Mouse (Mus musculus) hindbrain, embryonic 14.5 days (tissue): ENCODE measurements around the gene Ccl17. TPM values are rescaled to one million over a fixed set of nuclear protein-coding genes. Genes with fewer than 3 reads are reported as not detected.

Experiments
- ATAC-seq: fragments of 200-750 bp; cut with Nextera tagmentation; 2 replicates; pipeline ENCODE4 v1.8.0; 2017; ENCODE audit warnings: moderate number of reproducible peaks, mild to moderate bottlenecking, moderate TSS enrichment, moderate library complexity; ENCODE audit not compliant: low FRiP score
- DNase-seq: peaks from one replicate; pipeline ENCODE4 v3.0.0-alpha.2; 2015; ENCODE audit warnings: low spot score
- H3K27ac ChIP-seq: fragments of 300-500 bp; sonication (generic); 2 replicates; pipeline ENCODE4 v1.5.1; 2014; ENCODE audit warnings: mild to moderate bottlenecking, moderate library complexity
- H3K27me3 ChIP-seq: fragments of 300-500 bp; sonication (generic); 2 replicates; pipeline ENCODE4 v1.6.1; 2014; ENCODE audit warnings: mild to moderate bottlenecking, low read length, mixed read lengths; ENCODE audit not compliant: control insufficient read depth, insufficient read depth
- H3K36me3 ChIP-seq: fragments of 300-500 bp; sonication (generic); replicated peaks from 2 replicates; pipeline ENCODE4 v1.6.1; 2014; ENCODE audit not compliant: control insufficient read depth, insufficient read depth
- H3K4me1 ChIP-seq: fragments of 300-500 bp; sonication (generic); replicated peaks from 2 replicates; pipeline ENCODE4 v1.6.1; 2014; ENCODE audit warnings: antibody characterized with exemption, low read length, mixed read lengths; ENCODE audit not compliant: control insufficient read depth, insufficient read depth
- H3K4me2 ChIP-seq: fragments of 300-500 bp; sonication (generic); replicated peaks from 2 replicates; pipeline ENCODE4 v1.6.1; 2014; ENCODE audit warnings: mild to moderate bottlenecking, moderate library complexity
- H3K4me3 ChIP-seq: fragments of 300-500 bp; sonication (generic); replicated peaks from 2 replicates; pipeline ENCODE4 v1.5.1; 2014; ENCODE audit warnings: mild to moderate bottlenecking, low read length
- H3K9ac ChIP-seq: fragments of 300-500 bp; sonication (generic); 2 replicates; pipeline ENCODE4 v1.6.1; 2014
- H3K9me3 ChIP-seq: fragments of 300-500 bp; sonication (generic); 2 replicates; pipeline ENCODE4 v1.6.1; 2016; ENCODE audit warnings: low read length; ENCODE audit not compliant: control insufficient read depth
- WGBS: fragments of 180-500 bp; shearing (Covaris S2); extraction: QIAGEN DNeasy Blood & Tissue Kit; methylation state at CpG from one replicate; pipeline ENCODE4 v1.1.7; 2014; 5-methylcytosine and 5-hydroxymethylcytosine counted together
- polyA plus RNA-seq: library from polyadenylated mRNA; unstranded; fragments of >200 nt; fragmentation: Nextera tagmentation; extraction: Ambion mirVana; gene quantifications from 2 replicates; pipeline ENCODE4 v1.2.1, GENCODE M21; 2014

The Ccl17 gene
- polyA plus RNA-seq, 1 experiment from 2014 or later, result 1.3 TPM

DNA sequence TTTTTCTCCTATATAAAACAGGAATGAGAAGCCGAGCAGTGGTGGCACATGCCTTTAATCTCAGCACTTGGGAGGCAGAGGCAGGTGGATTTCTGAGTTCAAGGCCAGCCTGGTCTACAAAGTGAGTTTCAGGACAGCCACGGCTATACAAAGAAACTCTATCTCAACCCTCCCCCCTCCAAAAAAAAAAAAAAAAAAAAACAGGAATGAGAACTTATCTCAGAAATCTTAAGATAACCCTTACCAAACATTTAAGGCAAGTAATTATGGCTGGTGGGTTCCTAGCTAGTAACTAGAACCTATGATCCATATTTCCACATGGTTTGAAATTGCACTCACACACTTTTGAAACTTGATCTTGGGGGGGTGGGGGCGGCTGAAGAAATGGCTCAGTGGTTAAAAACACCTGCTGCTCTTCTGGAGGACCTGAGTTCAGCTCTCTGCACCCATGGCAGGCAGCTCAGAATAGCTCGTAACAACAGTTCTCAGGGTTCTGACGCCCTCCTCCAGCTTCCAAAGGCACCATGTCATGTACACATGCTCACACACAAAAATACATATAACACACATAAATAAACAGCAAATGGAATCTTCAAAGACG lies 24.2 kb upstream of the Ccl17 start:
- ATAC-seq (no peak), DNase-seq (no peak)
- WGBS, result 76% methylated on average over 6 of the region's 6 CpGs
- Histone ChIP-seq H3K4me2 (no peak overlapping the region), H3K4me3 (no peak overlapping the region), H3K27me3 (no peaks in the 10 kb centered on the region), H3K4me1 (0 out of 2 replicates have a peak, but pooled peaks cover 7% of the 10 kb centered on the region), H3K9me3 (no peaks in the 10 kb centered on the region), H3K36me3 (no peaks in the 10 kb centered on the region), H3K9ac (no peak overlapping the region), H3K27ac (no peak overlapping the region)

DNA sequence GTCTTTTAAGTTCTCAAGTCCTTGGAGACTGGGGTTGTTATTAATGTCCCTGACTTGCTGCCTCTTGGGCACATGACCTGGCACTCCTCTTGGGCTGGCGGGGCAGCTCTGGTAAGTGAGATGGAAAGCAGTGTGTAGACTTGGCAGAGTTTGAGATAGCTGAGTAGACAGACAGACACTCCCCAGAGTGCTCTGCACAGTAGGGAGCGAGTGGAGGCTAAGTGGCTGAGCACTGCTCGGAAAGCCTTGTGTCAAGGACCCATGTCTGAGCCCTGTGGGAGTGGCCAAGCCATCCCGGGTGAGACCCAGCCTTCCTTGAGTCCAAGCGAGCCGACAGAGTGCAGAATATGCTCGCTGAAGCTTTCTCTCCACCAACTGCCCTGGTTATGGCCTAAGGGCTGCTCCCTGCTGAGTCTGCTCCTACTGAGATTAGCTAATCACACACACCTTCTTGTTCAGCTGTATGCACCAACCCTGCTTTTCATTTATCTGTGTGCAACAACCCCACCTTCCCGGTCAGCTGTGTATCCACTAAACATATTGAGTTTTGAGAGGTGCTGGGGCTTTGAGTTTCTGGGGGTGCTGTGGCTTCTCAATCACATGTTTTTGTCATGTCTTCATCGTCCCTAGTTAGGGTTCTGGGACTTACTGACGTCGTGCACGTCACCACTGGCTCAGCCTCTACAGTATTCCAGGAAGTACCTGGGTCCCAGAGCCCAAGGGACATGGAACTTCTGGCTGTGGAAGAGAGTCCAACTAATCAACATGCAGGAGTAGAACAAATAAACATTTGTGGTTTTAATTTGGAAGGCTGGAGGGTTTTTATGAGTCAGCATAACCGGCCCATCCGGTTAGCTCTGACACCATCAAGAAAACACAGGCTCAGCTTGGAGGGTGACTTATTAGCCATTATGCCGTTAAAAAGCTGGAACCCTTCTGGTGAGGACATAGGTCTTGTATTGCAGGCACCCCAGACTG lies 22.4 kb upstream of the Ccl17 start:
- no peak overlapping the region for H3K4me2 ChIP-seq
- no peaks in the 10 kb centered on the region for H3K27me3 ChIP-seq
- H3K4me1 ChIP-seq, result no peaks in the 10 kb centered on the region
- H3K36me3 ChIP-seq, result no peaks in the 10 kb centered on the region
- no peak overlapping the region for H3K4me3 ChIP-seq
- DNase-seq, result no peak
- no peak overlapping the region for H3K9ac ChIP-seq
- ATAC-seq, result no peak
- no peak overlapping the region for H3K27ac ChIP-seq
- no peaks in the 10 kb centered on the region for H3K9me3 ChIP-seq
- WGBS, result 72% methylated on average over 15 of the region's 15 CpGs

DNA sequence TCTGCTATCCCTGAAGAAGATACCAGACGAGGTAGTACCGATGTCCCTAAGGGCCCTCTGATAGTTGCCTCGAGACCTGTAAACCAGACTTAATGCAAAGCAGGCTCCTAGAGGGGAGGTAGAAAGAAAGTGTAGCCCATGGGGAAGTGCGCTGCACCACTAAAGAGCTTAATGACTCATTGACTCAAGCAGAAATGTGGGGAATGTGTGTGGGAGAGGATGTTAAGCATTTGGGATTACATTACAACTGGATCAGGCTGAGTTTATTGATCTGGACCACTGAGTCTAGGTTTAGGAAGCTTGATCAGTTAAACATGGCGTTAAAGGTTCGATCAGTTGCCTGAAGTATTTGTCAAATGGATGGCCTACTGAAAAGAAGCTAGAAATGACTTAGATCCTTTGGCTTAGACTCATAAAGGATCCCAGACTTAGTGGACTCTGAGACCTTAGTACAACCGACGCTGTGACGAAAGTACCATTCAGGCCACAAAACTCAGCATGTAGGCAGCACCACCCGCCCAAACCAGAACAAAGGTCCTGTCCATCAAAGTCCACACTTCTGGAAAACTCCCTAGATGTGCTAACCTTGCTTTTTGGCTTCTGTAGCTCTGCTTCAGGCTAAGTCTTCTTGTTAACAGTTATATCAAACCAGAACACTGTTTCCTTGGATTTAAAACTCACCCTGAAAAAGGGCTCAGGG lies 20.8 kb upstream of the Ccl17 start:
- Histone ChIP-seq H3K9ac (no peak overlapping the region), H3K27me3 (no peaks in the 10 kb centered on the region), H3K36me3 (no peaks in the 10 kb centered on the region), H3K4me3 (no peak overlapping the region), H3K9me3 (no peaks in the 10 kb centered on the region), H3K27ac (no peak overlapping the region), H3K4me2 (no peak overlapping the region), H3K4me1 (no peaks in the 10 kb centered on the region)
- ATAC-seq (no peak), DNase-seq (no peak)
- WGBS, result 61% methylated on average over 10 of the region's 10 CpGs

DNA sequence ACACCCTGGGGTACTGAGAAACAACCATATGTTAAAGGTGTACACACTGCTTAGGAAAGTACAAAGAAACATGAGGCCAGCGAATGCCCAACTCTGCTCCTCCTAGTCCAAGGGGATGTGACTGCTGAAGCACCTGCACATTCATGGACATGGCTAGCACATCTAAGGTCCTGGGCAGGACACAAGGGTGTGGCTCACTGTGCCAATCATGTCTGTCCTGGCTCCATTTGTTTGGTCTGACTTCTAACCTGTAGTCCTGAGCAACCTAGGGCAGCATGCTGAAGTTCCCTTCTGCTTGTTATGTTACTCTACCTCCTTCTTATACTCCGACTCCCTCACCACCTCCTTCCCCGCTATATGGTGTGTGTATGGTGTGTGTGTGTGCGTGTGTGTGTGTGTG lies 15.9 kb upstream of the Ccl17 start:
- no peak overlapping the region for H3K27ac ChIP-seq
- no peak for DNase-seq
- no peak overlapping the region for H3K4me2 ChIP-seq
- no peaks in the 10 kb centered on the region for H3K4me1 ChIP-seq
- H3K9ac ChIP-seq, result no peak overlapping the region
- no peaks in the 10 kb centered on the region for H3K9me3 ChIP-seq
- no peak overlapping the region for H3K4me3 ChIP-seq
- no peaks in the 10 kb centered on the region for H3K27me3 ChIP-seq
- no peak for ATAC-seq
- H3K36me3 ChIP-seq, result no peaks in the 10 kb centered on the region
- 99% methylated on average over 4 of the region's 4 CpGs for WGBS

DNA sequence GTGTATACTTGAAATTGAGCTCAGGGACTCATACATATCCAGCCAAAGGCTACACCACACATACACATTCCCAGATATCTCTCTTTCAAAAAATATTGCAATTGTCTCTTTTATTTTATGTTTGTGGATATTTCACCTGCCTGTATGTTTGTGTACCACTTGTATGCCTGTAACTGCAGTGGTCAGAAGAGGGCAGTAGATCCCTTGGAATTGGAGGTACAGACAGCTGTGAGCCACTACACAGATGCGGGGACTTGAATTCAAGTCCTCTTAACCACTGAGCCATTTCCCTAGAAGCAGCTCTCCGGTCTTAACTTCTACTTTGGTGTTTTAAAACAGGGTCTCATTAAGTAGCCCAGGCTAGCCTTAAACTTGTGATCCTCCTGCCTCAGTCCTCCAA lies 15.5 kb upstream of the Ccl17 start:
- ATAC-seq, result no peak
- DNase-seq, result no peak
- no peak overlapping the region for H3K4me3 ChIP-seq
- no peaks in the 10 kb centered on the region for H3K9me3 ChIP-seq
- no peaks in the 10 kb centered on the region for H3K36me3 ChIP-seq
- WGBS, result 91% methylated on average over 2 of the region's 2 CpGs
- no peak overlapping the region for H3K9ac ChIP-seq
- no peaks in the 10 kb centered on the region for H3K27me3 ChIP-seq
- no peaks in the 10 kb centered on the region for H3K4me1 ChIP-seq
- H3K4me2 ChIP-seq, result no peak overlapping the region
- no peak overlapping the region for H3K27ac ChIP-seq

DNA sequence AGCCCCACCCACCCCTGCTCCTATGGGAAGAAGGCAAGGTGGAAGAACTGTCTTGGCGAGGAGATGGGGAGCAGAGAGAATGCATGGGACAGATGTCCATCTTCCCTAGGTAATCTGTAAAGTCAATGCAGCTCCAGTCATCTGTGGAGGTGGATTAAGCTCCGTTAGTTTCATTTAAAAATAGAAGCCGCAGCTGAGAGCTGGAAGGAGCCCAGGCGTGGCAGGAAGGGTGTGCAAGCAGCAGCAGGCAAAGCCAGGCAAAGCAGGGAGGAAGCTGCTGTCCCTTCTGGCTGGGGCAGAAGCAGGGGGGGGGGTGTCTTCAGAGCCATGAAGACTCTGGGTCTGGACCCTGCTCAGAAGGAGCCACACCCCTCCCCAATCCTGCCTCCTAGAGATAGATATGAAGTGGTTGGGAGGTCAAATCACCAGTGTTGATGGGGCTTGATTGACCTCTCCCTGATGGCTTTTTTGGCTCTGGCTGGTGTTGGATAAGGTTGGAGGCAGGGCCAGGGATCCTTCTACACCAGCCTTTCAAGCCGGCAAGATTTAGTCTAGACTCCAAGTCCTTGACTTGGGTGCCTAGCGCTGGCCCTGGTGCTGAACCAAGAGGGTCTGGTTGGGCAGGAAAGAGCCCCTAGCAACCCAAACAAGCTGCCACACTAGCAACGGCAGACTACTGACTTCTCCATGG lies 9.8 kb upstream of the Ccl17 start:
- no peak overlapping the region for H3K9ac ChIP-seq
- no peak overlapping the region for H3K4me3 ChIP-seq
- no peaks in the 10 kb centered on the region for H3K36me3 ChIP-seq
- H3K4me1 ChIP-seq, result no peaks in the 10 kb centered on the region
- H3K27me3 ChIP-seq, result no peaks in the 10 kb centered on the region
- no peak overlapping the region for H3K27ac ChIP-seq
- no peaks in the 10 kb centered on the region for H3K9me3 ChIP-seq
- WGBS, result 65% methylated on average over 7 of the region's 7 CpGs
- no peak overlapping the region for H3K4me2 ChIP-seq
- no peak for DNase-seq
- no peak for ATAC-seq

DNA sequence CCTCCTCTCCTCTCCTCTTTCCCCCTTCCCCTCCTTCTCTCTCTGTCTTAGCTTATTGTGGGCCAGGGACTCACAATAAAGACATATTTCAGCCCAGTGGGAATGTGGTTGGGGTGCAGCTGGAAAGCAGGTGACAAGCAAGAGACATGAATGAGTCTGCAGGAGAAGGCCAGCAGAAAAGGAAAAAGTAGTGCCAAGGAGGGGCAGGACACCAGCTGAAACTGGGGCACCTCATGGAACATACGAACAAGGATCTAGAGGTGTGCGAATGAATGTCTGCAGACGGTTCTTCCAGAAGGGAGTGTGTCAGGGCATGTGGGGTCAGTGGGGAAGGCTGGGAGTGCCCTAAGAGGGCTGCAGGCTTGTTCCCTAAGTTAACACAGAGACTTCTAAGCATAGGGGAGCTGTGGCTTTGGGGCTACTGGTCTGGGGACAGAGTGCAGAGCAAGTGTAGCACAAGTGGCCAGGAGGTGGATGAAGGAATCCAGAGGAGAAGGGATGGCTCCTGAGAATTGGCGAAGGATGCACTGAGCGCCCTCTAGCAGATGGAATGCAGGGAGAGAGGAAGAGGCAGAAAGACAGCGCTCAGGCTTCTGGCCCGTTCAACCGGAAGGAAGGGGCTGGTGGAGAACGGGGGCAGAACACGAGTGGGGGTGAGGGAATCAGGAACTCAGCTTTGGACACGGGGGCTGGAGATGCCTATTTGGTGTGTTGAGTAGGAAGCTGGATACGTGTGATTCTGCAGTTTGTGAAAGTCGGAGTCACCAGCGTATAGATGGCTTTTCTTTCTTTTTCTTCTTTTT lies 8.8 kb upstream of the Ccl17 start:
- DNase-seq (no peak), ATAC-seq (no peak)
- no peaks in the 10 kb centered on the region for H3K36me3 ChIP-seq
- no peaks in the 10 kb centered on the region for H3K4me1 ChIP-seq
- 42% methylated on average over 14 of the region's 14 CpGs for WGBS
- H3K27ac ChIP-seq, result no peak overlapping the region
- no peaks in the 10 kb centered on the region for H3K9me3 ChIP-seq
- H3K4me2 ChIP-seq, result no peak overlapping the region
- no peaks in the 10 kb centered on the region for H3K27me3 ChIP-seq
- no peak overlapping the region for H3K9ac ChIP-seq
- no peak overlapping the region for H3K4me3 ChIP-seq

DNA sequence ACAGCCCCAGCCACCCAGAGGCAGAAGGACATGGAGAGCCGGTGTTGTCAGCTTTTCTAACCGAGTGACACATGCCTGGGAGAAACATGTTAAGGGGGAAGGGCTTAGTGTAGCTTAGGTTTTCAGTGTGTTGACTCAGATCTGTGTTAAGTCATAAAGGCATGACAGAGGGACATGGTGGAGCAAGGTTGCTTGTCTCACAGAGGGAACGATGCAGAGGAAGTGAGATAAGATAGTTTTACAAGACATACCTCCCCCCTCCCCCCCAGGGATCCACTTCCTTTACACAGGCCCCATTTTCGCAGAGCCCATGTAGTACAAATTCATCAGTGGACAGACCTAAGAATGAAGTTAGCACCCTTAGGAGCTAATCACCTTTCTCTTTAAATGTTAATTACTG lies 7.9 kb upstream of the Ccl17 start:
- no peak overlapping the region for H3K4me3 ChIP-seq
- no peaks in the 10 kb centered on the region for H3K36me3 ChIP-seq
- H3K27ac ChIP-seq, result no peak overlapping the region
- H3K4me1 ChIP-seq, result no peaks in the 10 kb centered on the region
- H3K27me3 ChIP-seq, result no peaks in the 10 kb centered on the region
- ATAC-seq (no peak), DNase-seq (no peak)
- no peak overlapping the region for H3K4me2 ChIP-seq
- H3K9me3 ChIP-seq, result no peaks in the 10 kb centered on the region
- 87% methylated on average over 4 of the region's 4 CpGs for WGBS
- H3K9ac ChIP-seq, result no peak overlapping the region
